Mouse (Mus musculus) midbrain, postnatal 0 days (tissue): ENCODE results near the gene Mrpl55. TPM values are rescaled to one million over a fixed set of nuclear protein-coding genes. Genes with fewer than 3 reads are reported as not detected.

Experiments
- ATAC-seq: fragments of 200-750 bp; cut with Nextera tagmentation; 2 replicates; pipeline ENCODE4 v1.8.0; 2017; ENCODE audit warnings: moderate number of reproducible peaks, mild to moderate bottlenecking, moderate TSS enrichment, moderate library complexity; ENCODE audit not compliant: low FRiP score
- DNase-seq: peaks from one replicate; pipeline ENCODE4 v3.0.0-alpha.2; 2015; ENCODE audit warnings: low spot score
- H3K27ac ChIP-seq: fragments of 300-500 bp; sonication (generic); 2 replicates; pipeline ENCODE4 v1.5.1; 2014; ENCODE audit warnings: low read depth, mild to moderate bottlenecking, low read length, mixed read lengths
- H3K27me3 ChIP-seq: fragments of 300-500 bp; sonication (generic); 2 replicates; pipeline ENCODE4 v1.6.1; 2014; ENCODE audit warnings: low read length, control low read depth, mixed read lengths; ENCODE audit not compliant: insufficient read depth
- H3K36me3 ChIP-seq: fragments of 300-500 bp; sonication (generic); 2 replicates; pipeline ENCODE4 v1.6.1; 2014; ENCODE audit warnings: low read length, control low read depth, mixed read lengths; ENCODE audit not compliant: insufficient read depth
- H3K4me1 ChIP-seq: fragments of 300-500 bp; sonication (generic); 2 replicates; pipeline ENCODE4 v1.6.1; 2014; ENCODE audit warnings: mild to moderate bottlenecking, control low read depth, antibody characterized with exemption, low read length, mixed read lengths; ENCODE audit not compliant: insufficient read depth
- H3K4me2 ChIP-seq: fragments of 300-500 bp; sonication (generic); 2 replicates; pipeline ENCODE4 v1.6.1; 2014; ENCODE audit warnings: low read depth, mild to moderate bottlenecking, low read length, mixed read lengths; ENCODE audit not compliant: poor library complexity, severe bottlenecking
- H3K4me3 ChIP-seq: fragments of 300-500 bp; sonication (generic); 2 replicates; pipeline ENCODE4 v1.5.1; 2014; ENCODE audit warnings: low read depth, mild to moderate bottlenecking, low read length, moderate library complexity
- H3K9ac ChIP-seq: fragments of 300-500 bp; sonication (generic); replicated peaks from 2 replicates; pipeline ENCODE4 v1.6.1; 2014; ENCODE audit warnings: mild to moderate bottlenecking, low read length, moderate library complexity, mixed read lengths; ENCODE audit not compliant: poor library complexity, severe bottlenecking
- H3K9me3 ChIP-seq: fragments of 300-500 bp; sonication (generic); 2 replicates; pipeline ENCODE4 v1.6.1; 2016; ENCODE audit warnings: low read length, control low read depth
- CTCF ChIP-seq: IDR thresholded peaks from 2 replicates; pipeline ENCODE4 v1.5.1; 2016; ENCODE audit warnings: antibody characterized with exemption, mild to moderate bottlenecking
- WGBS: fragments of 180-500 bp; shearing (Covaris S2); extraction: QIAGEN DNeasy Blood & Tissue Kit; methylation state at CpG from one replicate; pipeline ENCODE4 v1.1.7; 2014; 5-methylcytosine and 5-hydroxymethylcytosine counted together
- polyA plus RNA-seq: library from polyadenylated mRNA; unstranded; fragments of >200 nt; fragmentation: Nextera tagmentation; extraction: Ambion mirVana; gene quantifications from 2 replicates; pipeline ENCODE4 v1.2.1, GENCODE M21; 2015
- total RNA-seq: library from RNA; depleted of rRNA; stranded (reverse); fragments of >200 nt; gene quantifications from 2 replicates; pipeline ENCODE4 v1.2.3, GENCODE M21; 2014; rRNA removed

Mrpl55 gene
- total and polyA plus RNA-seq, 2 experiments from 2014 or later: 80.6 to 104 TPM

GRCm38 (mm10) chr11:59239796-59240195, 37.5 kb downstream of the Mrpl55 start:
- H3K4me2 ChIP-seq: no peak overlapping the region
- H3K27me3 ChIP-seq: no peaks in the 10 kb centered on the region
- H3K9me3 ChIP-seq: no peaks in the 10 kb centered on the region
- no peaks in the 10 kb centered on the region for H3K4me1 ChIP-seq
- H3K4me3 ChIP-seq: no peak overlapping the region
- WGBS: 72% methylated on average over 4 of the region's 4 CpGs
- no peaks in the 10 kb centered on the region for H3K36me3 ChIP-seq
- ATAC-seq: no peak
- DNase-seq: no peak
- TF ChIP-seq CTCF: no peak
- no peak overlapping the region for H3K9ac ChIP-seq
- H3K27ac ChIP-seq: no peak overlapping the region

DNA sequence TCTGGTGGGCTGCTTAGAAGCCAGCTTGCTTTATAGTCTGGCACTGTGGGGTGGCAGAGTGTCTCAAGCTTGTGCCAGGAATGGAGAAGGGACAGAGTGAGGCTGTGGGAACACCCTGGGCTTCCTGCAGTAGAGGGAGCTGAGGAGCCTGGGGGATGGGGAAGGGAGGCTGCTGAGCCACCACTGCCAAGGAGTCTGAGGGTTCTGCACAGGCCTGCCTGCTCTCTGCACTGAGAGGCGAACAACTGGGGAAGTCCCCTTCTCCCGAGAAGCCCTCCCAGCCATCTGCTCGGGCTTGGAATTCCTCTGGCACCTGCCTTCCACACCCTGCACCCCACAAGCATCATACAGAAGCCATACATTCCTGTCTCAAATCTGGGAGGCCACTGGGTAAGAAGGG, 39.6 kb downstream of the Mrpl55 start:
- 38% methylated on average over 3 of the region's 3 CpGs for WGBS
- ATAC-seq (no peak), DNase-seq (no peak)

GRCm38 (mm10) chr11:59243856-59244255, 41.6 kb downstream of the Mrpl55 start:
- Histone ChIP-seq H3K4me2 (no peak overlapping the region), H3K4me3 (no peak overlapping the region), H3K27me3 (no peaks in the 10 kb centered on the region), H3K4me1 (no peaks in the 10 kb centered on the region), H3K27ac (no peak overlapping the region), H3K9ac (no peak overlapping the region), H3K36me3 (no peaks in the 10 kb centered on the region), H3K9me3 (no peaks in the 10 kb centered on the region)
- no peak for TF ChIP-seq CTCF
- no peak for ATAC-seq
- 62% methylated on average over 6 of the region's 6 CpGs for WGBS
- DNase-seq: no peak

More for the DNA sequence above, 39.6 kb downstream of the Mrpl55 start:
- no peaks in the 10 kb centered on the region for H3K9me3 ChIP-seq
- no peak overlapping the region for H3K4me2 ChIP-seq
- H3K27ac ChIP-seq: no peak overlapping the region
- H3K4me3 ChIP-seq: no peak overlapping the region
- H3K27me3 ChIP-seq: no peaks in the 10 kb centered on the region
- TF ChIP-seq CTCF: no peak
- H3K36me3 ChIP-seq: no peaks in the 10 kb centered on the region
- no peak overlapping the region for H3K9ac ChIP-seq
- H3K4me1 ChIP-seq: no peaks in the 10 kb centered on the region

DNA sequence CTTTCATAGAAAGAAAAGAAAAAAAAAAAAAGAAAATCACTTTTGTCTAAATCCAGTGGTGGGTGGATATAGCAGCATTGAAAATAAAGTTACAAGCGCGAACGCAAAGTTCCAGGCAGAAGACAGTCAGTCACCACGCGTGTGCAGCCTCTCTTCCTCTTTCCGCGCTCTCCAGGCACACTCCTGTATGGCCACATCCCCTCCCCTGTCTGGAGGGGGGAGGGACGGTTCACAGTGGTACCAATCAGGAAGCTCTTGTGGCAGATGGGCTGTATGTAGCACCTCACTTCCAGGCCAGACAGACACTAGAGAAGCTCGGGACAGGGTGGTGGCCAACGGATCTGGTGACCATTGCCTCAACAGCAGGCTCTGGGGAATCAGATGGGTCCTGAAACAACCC, 45.8 kb downstream of the Mrpl55 start:
- no peak for TF ChIP-seq CTCF
- no peak for ATAC-seq
- H3K9me3 ChIP-seq: no peaks in the 10 kb centered on the region

More for the DNA sequence above, 45.8 kb downstream of the Mrpl55 start:
- Histone ChIP-seq H3K4me2 (no peak overlapping the region), H3K4me3 (no peak overlapping the region), H3K9ac (no peak overlapping the region), H3K4me1 (no peaks in the 10 kb centered on the region), H3K36me3 (no peaks in the 10 kb centered on the region), H3K27me3 (no peaks in the 10 kb centered on the region), H3K27ac (no peak overlapping the region)
- WGBS: 77% methylated on average over 10 of the region's 10 CpGs
- DNase-seq: no peak

Other genes starting within 250 kb of the Mrpl55 start
- gene Hist3h2a, start 247.8 kb upstream of the Mrpl55 start, total RNA-seq: 163 and 242 TPM in 2 replicates
- 42.0 and 46.2 TPM in 2 replicates for gene Hist3h2a, start 247.8 kb upstream of the Mrpl55 start, polyA plus RNA-seq
- gene Trim17, start 247.8 kb upstream of the Mrpl55 start, total RNA-seq: 2.2 and 6.2 TPM in 2 replicates
- gene Trim17, start 247.8 kb upstream of the Mrpl55 start, polyA plus RNA-seq: 0.67 and 0.72 TPM in 2 replicates
- gene Trim11, start 224.4 kb upstream of the Mrpl55 start, total RNA-seq: 23.7 and 27.8 TPM in 2 replicates
- gene Trim11, start 224.4 kb upstream of the Mrpl55 start, polyA plus RNA-seq: 15.2 and 16.5 TPM in 2 replicates
- gene Obscn, start 66.1 kb upstream of the Mrpl55 start, total RNA-seq: 2.1 and 4.0 TPM in 2 replicates
- gene Obscn, start 66.1 kb upstream of the Mrpl55 start, polyA plus RNA-seq: 0.38 and 0.39 TPM in 2 replicates
- 8.1 and 14.3 TPM in 2 replicates for gene Iba57, start 38.7 kb upstream of the Mrpl55 start, total RNA-seq
- 9.2 and 10.4 TPM in 2 replicates for gene Iba57, start 38.7 kb upstream of the Mrpl55 start, polyA plus RNA-seq
- gene Gjc2, start 19.3 kb upstream of the Mrpl55 start, total RNA-seq: 0.38 and 0.99 TPM in 2 replicates
- 0.27 and 0.44 TPM in 2 replicates for gene Gjc2, start 19.3 kb upstream of the Mrpl55 start, polyA plus RNA-seq
- gene Guk1, start 10.3 kb upstream of the Mrpl55 start, total RNA-seq: 125 and 141 TPM in 2 replicates
- 289 and 314 TPM in 2 replicates for gene Guk1, start 10.3 kb upstream of the Mrpl55 start, polyA plus RNA-seq
- 7.0 and 7.3 TPM in 2 replicates for gene 2310033P09Rik, start 5.8 kb downstream of the Mrpl55 start, total RNA-seq
- gene 2310033P09Rik, start 5.8 kb downstream of the Mrpl55 start, polyA plus RNA-seq: 25.5 and 28.3 TPM in 2 replicates
- gene Arf1, start 25.8 kb downstream of the Mrpl55 start, total RNA-seq: 372 and 409 TPM in 2 replicates
- gene Arf1, start 25.8 kb downstream of the Mrpl55 start, polyA plus RNA-seq: 626 and 656 TPM in 2 replicates
- gene Wnt3a, start 88.3 kb downstream of the Mrpl55 start, total RNA-seq: 0.16 TPM in 1 of 2 replicates, not detected in the other
- 0.10 TPM in 1 of 2 replicates, not detected in the other for gene Wnt3a, start 88.3 kb downstream of the Mrpl55 start, polyA plus RNA-seq
- gene Wnt9a, start 104.4 kb downstream of the Mrpl55 start, total RNA-seq: 4.2 and 5.6 TPM in 2 replicates
- gene Wnt9a, start 104.4 kb downstream of the Mrpl55 start, polyA plus RNA-seq: 2.3 and 2.9 TPM in 2 replicates
- gene Prss38, start 173.2 kb downstream of the Mrpl55 start, total RNA-seq: not detected in 2 replicates
- 0.22 TPM in 1 of 2 replicates, not detected in the other for gene Prss38, start 173.2 kb downstream of the Mrpl55 start, polyA plus RNA-seq
- gene Jmjd4, start 247.6 kb downstream of the Mrpl55 start, total RNA-seq: 38.0 and 39.8 TPM in 2 replicates
- gene Jmjd4, start 247.6 kb downstream of the Mrpl55 start, polyA plus RNA-seq: 22.7 and 24.0 TPM in 2 replicates
- gene Snap47, start 248.7 kb downstream of the Mrpl55 start, total RNA-seq: 465 and 467 TPM in 2 replicates
- 588 and 631 TPM in 2 replicates for gene Snap47, start 248.7 kb downstream of the Mrpl55 start, polyA plus RNA-seq